Mouse (Mus musculus) liver, embryonic 13.5 days (tissue): ENCODE data around the gene Atf5. TPM values are rescaled to one million over a fixed set of nuclear protein-coding genes. Genes with fewer than 3 reads are reported as not detected.

Source experiments
- ATAC-seq: fragments of 200-750 bp; cut with Nextera tagmentation; 2 replicates; pipeline ENCODE4 v1.8.0; 2017; ENCODE audit warnings: low read depth, mild to moderate bottlenecking, moderate number of reproducible peaks, moderate library complexity
- DNase-seq: peaks from one replicate; pipeline ENCODE4 v3.0.0; 2022
- H3K27ac ChIP-seq: fragments of 300-500 bp; sonication (generic); 2 replicates; pipeline ENCODE4 v1.5.1; 2015; ENCODE audit warnings: moderate library complexity, mild to moderate bottlenecking, inconsistent platforms
- H3K27me3 ChIP-seq: fragments of 300-500 bp; sonication (generic); 2 replicates; pipeline ENCODE4 v1.6.1; 2015; ENCODE audit warnings: mild to moderate bottlenecking, inconsistent platforms
- H3K36me3 ChIP-seq: fragments of 300-500 bp; sonication (generic); 2 replicates; pipeline ENCODE4 v1.6.1; 2015; ENCODE audit warnings: mild to moderate bottlenecking, inconsistent platforms
- H3K4me1 ChIP-seq: fragments of 300-500 bp; sonication (generic); replicated peaks from 2 replicates; pipeline ENCODE4 v1.6.1; 2015; ENCODE audit warnings: inconsistent platforms
- H3K4me2 ChIP-seq: fragments of 300-500 bp; sonication (generic); 2 replicates; pipeline ENCODE4 v1.6.1; 2015; ENCODE audit warnings: inconsistent platforms, mild to moderate bottlenecking, moderate library complexity
- H3K4me3 ChIP-seq: fragments of 300-500 bp; sonication (generic); replicated peaks from 2 replicates; pipeline ENCODE4 v1.5.1; 2015; ENCODE audit warnings: mild to moderate bottlenecking, inconsistent platforms
- H3K9ac ChIP-seq: fragments of 300-500 bp; sonication (generic); 2 replicates; pipeline ENCODE4 v1.6.1; 2015; ENCODE audit warnings: mild to moderate bottlenecking, inconsistent platforms
- H3K9me3 ChIP-seq: fragments of 300-500 bp; sonication (generic); replicated peaks from 2 replicates; pipeline ENCODE4 v1.6.1; 2016; ENCODE audit warnings: inconsistent platforms
- WGBS: fragments of 180-500 bp; shearing (Covaris S2); methylation state at CpG from one replicate; pipeline ENCODE4 v1.1.7; 2015; ENCODE audit not compliant: insufficient replicate concordance; 5-methylcytosine and 5-hydroxymethylcytosine counted together
- polyA plus RNA-seq: library from polyadenylated mRNA; unstranded; fragments of >200 nt; fragmentation: Nextera tagmentation; extraction: Ambion mirVana; gene quantifications from 2 replicates; pipeline ENCODE4 v1.2.1, GENCODE M21; 2015

Gene Atf5
- polyA plus RNA-seq, 1 experiment from 2014 or later = 5.3 TPM

GRCm38 (mm10) chr7:44819391-44819790 is 2.9 kb upstream of the Atf5 start:
- 83% methylated on average over 2 of the region's 2 CpGs for WGBS
- peak overlapping the region; percentile 91 for H3K9ac ChIP-seq
- peaks cover 37% of the 10 kb centered on the region for H3K36me3 ChIP-seq
- peak overlapping the region; percentile 74 for H3K4me3 ChIP-seq
- peak overlapping the region; percentile 95 for H3K27ac ChIP-seq
- no peak for ATAC-seq
- H3K27me3 ChIP-seq = no peaks in the 10 kb centered on the region
- H3K4me2 ChIP-seq = peak overlapping the region; percentile 79
- H3K4me1 ChIP-seq = peaks cover 84% of the 10 kb centered on the region
- no peaks in the 10 kb centered on the region for H3K9me3 ChIP-seq
- DNase-seq = no peak

GRCm38 (mm10) chr7:44818751-44819235 is 2.3 kb upstream of the Atf5 start:
- peak overlapping the region; percentile 95 for H3K27ac ChIP-seq
- peaks cover 43% of the 10 kb centered on the region for H3K36me3 ChIP-seq
- ATAC-seq (no peak), DNase-seq (peak; percentile 34)
- H3K9me3 ChIP-seq = no peaks in the 10 kb centered on the region
- peak overlapping the region; percentile 91 for H3K9ac ChIP-seq
- H3K4me2 ChIP-seq = peak overlapping the region; percentile 79
- H3K4me1 ChIP-seq = peaks cover 83% of the 10 kb centered on the region
- WGBS = 42% methylated on average over 6 of the region's 6 CpGs
- no peaks in the 10 kb centered on the region for H3K27me3 ChIP-seq
- H3K4me3 ChIP-seq = peak overlapping the region; percentile 74

DNA sequence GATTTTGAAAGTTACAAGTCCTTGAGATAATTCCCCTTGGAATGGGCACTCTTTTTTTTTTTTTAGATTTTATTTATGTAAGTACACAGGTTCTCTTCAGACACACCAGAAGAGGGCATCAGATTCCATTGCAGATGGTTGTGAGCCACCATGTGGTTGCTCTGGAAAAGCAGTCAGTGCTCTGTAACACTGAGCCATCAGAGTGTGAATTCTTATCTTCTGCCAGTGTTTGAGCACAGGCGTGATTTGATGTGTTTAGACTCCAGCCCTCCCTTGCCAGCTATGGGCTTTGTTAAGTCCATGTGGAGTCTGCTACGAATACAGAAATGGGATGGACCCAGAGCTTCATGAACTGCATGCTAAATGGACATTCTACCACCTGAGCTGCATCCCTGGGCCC is 1.7 kb upstream of the Atf5 start:
- H3K4me3 ChIP-seq = peak overlapping the region; percentile 74
- no peaks in the 10 kb centered on the region for H3K27me3 ChIP-seq
- peaks cover 44% of the 10 kb centered on the region for H3K36me3 ChIP-seq
- peak overlapping the region; percentile 79 for H3K4me2 ChIP-seq
- H3K4me1 ChIP-seq = peaks cover 77% of the 10 kb centered on the region
- no peak for ATAC-seq
- H3K9me3 ChIP-seq = no peaks in the 10 kb centered on the region
- H3K9ac ChIP-seq = peak overlapping the region; percentile 91
- no peak for DNase-seq
- H3K27ac ChIP-seq = peak overlapping the region; percentile 95
- 27% methylated on average over 2 of the region's 2 CpGs for whole genome bisulfite sequencing

DNA sequence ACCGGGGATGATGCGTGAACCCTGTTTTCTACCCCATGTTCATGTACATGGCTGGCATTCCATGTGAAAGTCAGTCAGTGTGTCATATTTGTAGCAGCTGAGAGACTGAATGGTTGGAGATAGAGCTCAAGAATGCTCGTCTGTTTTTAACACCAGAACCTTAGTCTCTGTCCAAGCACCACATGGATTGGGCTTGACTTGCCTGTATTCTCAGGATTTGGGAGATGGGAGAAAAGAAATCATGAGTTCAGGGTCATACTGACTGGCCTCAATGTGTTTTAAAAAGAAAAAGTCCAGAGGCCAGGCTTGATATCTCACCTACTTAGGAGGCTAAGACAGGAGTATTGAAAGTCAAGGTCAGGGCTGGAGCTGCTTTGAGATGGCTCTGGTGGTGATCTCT is 983 bp upstream of the Atf5 start:
- Histone ChIP-seq H3K27ac (peak overlapping the region; percentile 95), H3K36me3 (peaks cover 44% of the 10 kb centered on the region), H3K9me3 (no peaks in the 10 kb centered on the region), H3K4me3 (peak overlapping the region; percentile 74), H3K4me2 (peak overlapping the region; percentile 79), H3K9ac (peak overlapping the region; percentile 91), H3K27me3 (no peaks in the 10 kb centered on the region), H3K4me1 (peaks cover 70% of the 10 kb centered on the region)
- 22% methylated on average over 3 of the region's 3 CpGs for WGBS
- no peak for ATAC-seq
- DNase-seq = no peak

GRCm38 (mm10) chr7:44815721-44816469 is 563 bp downstream of the Atf5 start, which contains the start of the genes Nup62 and Il4i1:
TSS of gene Nup62 (plus strand) at chr7:44816088.
TSS of gene Il4i1 (plus strand) at chr7:44816387.
- peak within 1 kb of the TSS; percentile 74 for H3K4me3 ChIP-seq
- no peaks in the 10 kb centered on the region for H3K27me3 ChIP-seq
- H3K27ac ChIP-seq = peak within 1 kb of the TSS; percentile 95
- under 1% methylated on average over 62 of the region's 62 CpGs for WGBS
- ATAC-seq (peak; percentile 90), DNase-seq (peak; percentile 98)
- peak within 1 kb of the TSS; percentile 91 for H3K9ac ChIP-seq
- H3K4me2 ChIP-seq = peak within 1 kb of the TSS; percentile 79
- peaks cover 56% of the 10 kb centered on the region for H3K4me1 ChIP-seq
- H3K36me3 ChIP-seq = peaks cover 46% of the 10 kb centered on the region
- H3K9me3 ChIP-seq = no peaks in the 10 kb centered on the region

DNA sequence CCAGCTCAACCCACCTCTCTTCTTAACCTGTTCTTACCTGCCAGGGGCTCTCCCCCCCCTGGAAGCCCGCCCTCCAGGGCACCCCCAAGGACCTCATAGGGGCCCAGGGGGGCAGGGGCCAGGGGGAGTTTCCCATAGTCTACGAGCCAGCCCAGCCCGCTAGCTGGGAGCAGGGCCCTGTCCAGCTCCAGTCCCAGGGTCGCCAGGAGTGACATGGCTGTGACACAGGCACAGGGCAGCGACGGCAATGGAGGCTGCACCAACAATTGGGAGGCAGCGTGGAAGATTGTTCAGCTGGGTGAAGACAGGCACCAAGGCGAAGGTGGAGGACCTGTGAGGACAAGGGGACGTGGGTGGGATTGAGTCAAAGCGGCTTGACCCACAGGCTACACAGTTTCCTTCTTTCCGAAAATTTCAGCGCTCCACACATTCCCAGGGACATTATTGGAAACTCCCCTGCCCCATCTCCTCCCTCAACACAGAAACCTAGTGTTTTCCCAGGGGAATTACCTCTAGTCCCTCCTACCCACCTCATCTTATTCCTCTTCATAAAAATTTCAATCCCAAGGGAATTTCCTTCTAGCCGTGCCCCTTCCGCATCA is 1.4 kb downstream of the Atf5 start:
- 40% methylated on average over 14 of the region's 14 CpGs for WGBS
- Histone ChIP-seq H3K9ac (peak overlapping the region; percentile 91), H3K4me3 (peak overlapping the region; percentile 74), H3K9me3 (no peaks in the 10 kb centered on the region), H3K27ac (peak overlapping the region; percentile 95), H3K4me1 (peaks cover 48% of the 10 kb centered on the region), H3K27me3 (no peaks in the 10 kb centered on the region), H3K36me3 (peaks cover 45% of the 10 kb centered on the region), H3K4me2 (peak overlapping the region; percentile 79)
- DNase-seq (no peak), ATAC-seq (no peak)

- Histone ChIP-seq H3K4me2 (peak overlapping the region; percentile 79), H3K4me1 (peaks cover 41% of the 10 kb centered on the region), H3K9me3 (no peaks in the 10 kb centered on the region), H3K27me3 (no peaks in the 10 kb centered on the region), H3K27ac (no peak overlapping the region), H3K36me3 (peaks cover 39% of the 10 kb centered on the region), H3K9ac (peak overlapping the region; percentile 91; the same call in 1 of the 2 replicates), H3K4me3 (peak overlapping the region; percentile 74)
- ATAC-seq (no peak), DNase-seq (no peak)
- 90% methylated on average over 4 of the region's 4 CpGs for WGBS
Observed at GRCm38 (mm10) chr7:44814423-44814822, 2.0 kb downstream of the Atf5 start.

GRCm38 (mm10) chr7:44813985-44814384 is 2.5 kb downstream of the Atf5 start:
- Histone ChIP-seq H3K27ac (no peak overlapping the region), H3K36me3 (peaks cover 35% of the 10 kb centered on the region), H3K9me3 (no peaks in the 10 kb centered on the region), H3K4me2 (peak overlapping the region; percentile 79), H3K4me3 (no peak overlapping the region; the same call in 1 of the 2 replicates), H3K4me1 (peaks cover 37% of the 10 kb centered on the region), H3K9ac (0 out of 2 replicates have a peak overlapping the region, but pooled peaks have one; percentile 10), H3K27me3 (no peaks in the 10 kb centered on the region)
- 73% methylated on average over 3 of the region's 3 CpGs for WGBS
- ATAC-seq = no peak
- no peak for DNase-seq

DNA sequence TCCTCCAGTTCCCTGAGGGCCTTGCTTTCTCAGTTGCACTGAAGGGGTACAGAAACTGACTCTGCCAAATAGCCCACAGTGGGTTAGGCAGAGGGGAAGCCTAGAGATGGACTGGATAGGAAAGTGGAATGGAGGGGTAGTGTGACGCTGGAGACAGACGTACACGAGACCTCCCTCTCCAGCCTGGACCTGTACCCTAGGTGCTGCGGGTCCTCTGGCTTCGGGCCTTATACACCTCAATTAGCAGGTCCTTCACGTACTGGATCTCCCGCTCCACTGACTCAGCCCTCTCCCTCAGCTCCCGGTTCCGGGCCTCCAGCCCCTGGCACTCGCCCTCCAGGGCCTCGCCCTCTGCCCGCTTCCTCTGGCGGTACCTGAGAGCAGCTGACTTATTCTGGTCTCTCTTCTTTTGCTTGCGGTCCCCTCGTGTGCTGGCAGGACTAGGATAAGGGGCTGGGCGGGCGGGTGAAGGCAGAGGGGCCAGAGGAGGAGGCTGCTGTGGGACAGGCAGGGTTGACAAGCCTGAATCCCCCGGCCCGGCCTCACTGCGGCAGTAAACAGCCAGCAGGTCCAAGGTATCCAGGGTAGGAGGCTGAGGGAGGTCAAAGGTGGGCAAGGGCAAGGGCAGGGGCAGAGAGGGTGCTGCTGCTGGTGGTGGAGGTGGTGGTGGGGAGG is 3.7 kb downstream of the Atf5 start:
- 80% methylated on average over 20 of the region's 20 CpGs for WGBS
- no peak overlapping the region for H3K4me2 ChIP-seq

DNA sequence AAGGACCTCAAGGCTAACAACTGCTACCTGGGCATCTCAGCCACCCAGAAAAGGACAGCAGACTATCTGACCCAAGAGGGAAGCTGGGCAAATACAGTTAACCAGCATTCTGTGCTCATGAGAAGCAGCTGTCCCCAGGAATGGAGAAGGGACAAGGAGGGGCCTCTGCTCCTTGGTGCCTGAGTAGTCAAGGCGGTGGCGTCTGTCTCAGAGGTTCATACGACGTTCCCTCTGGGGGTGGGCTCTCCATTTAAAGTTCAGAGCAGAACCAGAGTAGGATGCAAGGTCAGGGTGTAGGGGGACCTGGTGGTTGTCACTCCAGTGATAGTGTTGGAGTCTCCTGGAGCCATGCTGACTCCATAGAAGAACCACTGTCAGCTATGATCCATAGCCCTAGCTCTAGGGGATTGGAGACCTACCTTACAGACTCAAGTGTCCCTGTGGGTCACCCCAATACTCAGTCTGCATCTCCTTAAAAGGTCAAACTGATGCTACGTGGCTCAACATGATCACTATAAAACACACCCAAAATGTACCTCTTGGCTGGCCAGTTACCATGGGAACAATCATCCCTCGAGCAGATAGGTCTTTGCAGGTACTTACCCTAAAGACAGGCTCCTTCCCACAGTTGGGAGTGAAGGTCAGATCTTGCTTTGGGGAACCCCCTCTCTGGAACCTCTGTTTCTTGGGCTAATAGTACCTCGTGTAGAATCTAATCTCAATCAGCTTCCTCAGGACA is 5.5 kb downstream of the Atf5 start:
- WGBS = 71% methylated on average over 7 of the region's 7 CpGs

More for the DNA sequence above, 3.7 kb downstream of the Atf5 start:
- Histone ChIP-seq H3K9me3 (no peaks in the 10 kb centered on the region), H3K9ac (no peak overlapping the region), H3K4me1 (peaks cover 25% of the 10 kb centered on the region), H3K27ac (no peak overlapping the region), H3K4me3 (no peak overlapping the region), H3K27me3 (no peaks in the 10 kb centered on the region), H3K36me3 (peaks cover 28% of the 10 kb centered on the region)
- ATAC-seq (no peak), DNase-seq (no peak)

More for the DNA sequence above, 5.5 kb downstream of the Atf5 start:
- Histone ChIP-seq H3K4me3 (no peak overlapping the region), H3K9ac (no peak overlapping the region), H3K4me2 (no peak overlapping the region), H3K4me1 (peaks cover 16% of the 10 kb centered on the region), H3K36me3 (peaks cover 28% of the 10 kb centered on the region), H3K27me3 (0 out of 2 replicates have a peak, but pooled peaks cover 4% of the 10 kb centered on the region), H3K27ac (no peak overlapping the region), H3K9me3 (no peaks in the 10 kb centered on the region)
- ATAC-seq (no peak), DNase-seq (no peak)
